Mouse (Mus musculus): ENCODE data around the gene Adk. TPM values are rescaled to one million over a fixed set of nuclear protein-coding genes. Genes with fewer than 3 reads are reported as not detected.

Adk gene
- total and polyA plus RNA-seq, 3 experiments = 47.9 to 129 (median 59.0) TPM

GRCm38 (mm10) chr14:21281506-21281905 lies 229.1 kb downstream of the Adk start:
- Histone ChIP-seq H3K9me3 (replicated peaks; ENCODE audit: low read length) (no peaks in the 10 kb centered on the region), H3K4me3 (replicated peaks in 1 of 3; ENCODE audit: low read depth in 2 of 3, low read length in 2 of 3, poor library complexity in 1 of 3) (no peak overlapping the region), H3K9ac (ENCODE audit: insufficient read depth, low read depth) (no peak overlapping the region), H3K4me1 (ENCODE audit: control insufficient read depth in 1 of 2, insufficient read depth in 2 of 2) (0 out of 4 replicates have a peak, but pooled peaks cover 0 to 2% of the 10 kb centered on the region in 2 experiments), H3K27ac (ENCODE audit: insufficient read depth, low read depth) (no peak overlapping the region), H3K79me2 (replicated peaks; ENCODE audit: control insufficient read depth, extremely low read depth, insufficient read depth, poor library complexity, severe bottlenecking) (no peaks in the 10 kb centered on the region), H3K4me2 (ENCODE audit: insufficient read depth, low read depth, poor library complexity, severe bottlenecking) (no peak overlapping the region), H3K36me3 (replicated peaks in 1 of 2; ENCODE audit: control insufficient read depth in 1 of 2, insufficient read depth in 1 of 2, low read length in 1 of 2) (no peaks in the 10 kb centered on the region), H3K27me3 (replicated peaks) (no peaks in the 10 kb centered on the region)
- in situ Hi-C loops (cut with MboI; ENCODE audit: low pct_ligation_motif_present, low pct_unique_long_range_greater_than_20kb, low sequenced_read_pairs) = no loop called here
- TF ChIP-seq MAX (IDR thresholded peaks at IDR 0.05; ENCODE audit: low read length) = no peak
- TF ChIP-seq MYC (IDR thresholded peaks at IDR 0.05; ENCODE audit: low read depth, low read length) = no peak
- no peak for TF ChIP-seq USF1 (IDR thresholded peaks at IDR 0.05; ENCODE audit: low read depth, low read length)
- TF ChIP-seq EP300 (IDR thresholded peaks at IDR 0.05; ENCODE audit: low read length) = no peak
- TF ChIP-seq HCFC1 (IDR thresholded peaks at IDR 0.05; ENCODE audit: low read depth, low read length) = no peak
- TF ChIP-seq POLR2A (IDR thresholded peaks at IDR 0.05; ENCODE audit: low read depth, low read length) = no peak
- no peak for TF ChIP-seq MAZ (IDR thresholded peaks at IDR 0.05; ENCODE audit: low read depth, low read length)
- TF ChIP-seq RAD21 (IDR thresholded peaks at IDR 0.05; ENCODE audit: low read depth, low read length) = no peak
- no peak for TF ChIP-seq JUND (conservative IDR thresholded peaks at IDR 0.05; ENCODE audit: low read depth, low read length)
- dilution Hi-C loops (cut with MboI; ENCODE audit: extremely low pct_ligation_motif_present, extremely low pct_unique_long_range_greater_than_20kb, low sequenced_read_pairs) = no loop called here
- DNase-seq (ENCODE audit: extremely low read depth) = no peak

GRCm38 (mm10) chr14:21284116-21284515 lies 231.7 kb downstream of the Adk start:
- Histone ChIP-seq H3K27ac (ENCODE audit: insufficient read depth, low read depth) (no peak overlapping the region), H3K9ac (ENCODE audit: insufficient read depth, low read depth) (no peak overlapping the region), H3K36me3 (replicated peaks in 1 of 2; ENCODE audit: control insufficient read depth in 1 of 2, insufficient read depth in 1 of 2, low read length in 1 of 2) (no peaks in the 10 kb centered on the region), H3K27me3 (replicated peaks) (no peaks in the 10 kb centered on the region), H3K9me3 (replicated peaks; ENCODE audit: low read length) (no peaks in the 10 kb centered on the region), H3K79me2 (replicated peaks; ENCODE audit: control insufficient read depth, extremely low read depth, insufficient read depth, poor library complexity, severe bottlenecking) (no peaks in the 10 kb centered on the region), H3K4me1 (ENCODE audit: control insufficient read depth in 1 of 2, insufficient read depth in 2 of 2) (0 out of 4 replicates have a peak, but pooled peaks cover 0 to 2% of the 10 kb centered on the region in 2 experiments), H3K4me3 (replicated peaks in 1 of 3; ENCODE audit: low read depth in 2 of 3, low read length in 2 of 3, poor library complexity in 1 of 3) (no peak overlapping the region), H3K4me2 (ENCODE audit: insufficient read depth, low read depth, poor library complexity, severe bottlenecking) (no peak overlapping the region)
- in situ Hi-C loops (cut with MboI; ENCODE audit: low pct_ligation_motif_present, low pct_unique_long_range_greater_than_20kb, low sequenced_read_pairs) (no loop called here), dilution Hi-C loops (cut with MboI; ENCODE audit: extremely low pct_ligation_motif_present, extremely low pct_unique_long_range_greater_than_20kb, low sequenced_read_pairs) (no loop called here)
- TF ChIP-seq SMC3 (IDR thresholded peaks at IDR 0.05; ENCODE audit: low read depth, low read length) (no peak), JUND (conservative IDR thresholded peaks at IDR 0.05; ENCODE audit: low read depth, low read length) (no peak), TBP (conservative IDR thresholded peaks at IDR 0.05; ENCODE audit: low read depth, low read length) (no peak), USF1 (IDR thresholded peaks at IDR 0.05; ENCODE audit: low read depth, low read length) (no peak), MAFK (IDR thresholded peaks at IDR 0.05; ENCODE audit: insufficient replicate concordance, low read length) (no peak), MAZ (IDR thresholded peaks at IDR 0.05; ENCODE audit: low read depth, low read length) (no peak), IRF4 (IDR thresholded peaks at IDR 0.05; ENCODE audit: low read depth, low read length) (no peak), HCFC1 (IDR thresholded peaks at IDR 0.05; ENCODE audit: low read depth, low read length) (no peak), MEF2A (IDR thresholded peaks at IDR 0.05; ENCODE audit: borderline replicate concordance, low read depth, low read length) (no peak), ZC3H11A (IDR thresholded peaks at IDR 0.05; ENCODE audit: low read depth, low read length) (no peak), NELFE (IDR thresholded peaks at IDR 0.05; ENCODE audit: low read depth, low read length) (no peak)
- no peak for DNase-seq (ENCODE audit: extremely low read depth)

Data from CH12.LX (cell line).